Mouse (Mus musculus): Measurements from ENCODE around the gene Gnai2.
"Not testable (repeated sequence)": the region's sequence is repeated elsewhere in the genome, so short reads cannot be mapped to it uniquely, and the experiment has no call there.

Gene Gnai2

GRCm38 (mm10) chr9:107586974-107587832, 48.0 kb downstream of the Gnai2 start, which contains the start of gene Ifrd2:
Gene Ifrd2, plus strand, starts transcription at chr9:107587642.
- peak; percentile 95 for ATAC-seq (ENCODE audit: low TSS enrichment)

GRCm38 (mm10) chr9:107586504-107586903, 48.7 kb downstream of the Gnai2 start:
- ATAC-seq (ENCODE audit: low TSS enrichment) = no peak

- no peak for ATAC-seq (ENCODE audit: low TSS enrichment)
Measured at GRCm38 (mm10) chr9:107583174-107583573, 52.0 kb downstream of the Gnai2 start.

- no peak for ATAC-seq (ENCODE audit: low TSS enrichment)
Measured at GRCm38 (mm10) chr9:107582509-107583062, 52.6 kb downstream of the Gnai2 start.

GRCm38 (mm10) chr9:107581584-107581983, 53.6 kb downstream of the Gnai2 start:
- no peak for ATAC-seq (ENCODE audit: low TSS enrichment)

- ATAC-seq (ENCODE audit: low TSS enrichment) = peak; percentile 91
Measured at GRCm38 (mm10) chr9:107580501-107581317, 54.5 kb downstream of the Gnai2 start, which contains the start of gene Hyal3. Gene Hyal3, plus strand, starts transcription at chr9:107580818.

GRCm38 (mm10) chr9:107579023-107579900, 55.9 kb downstream of the Gnai2 start:
- no peak for ATAC-seq (ENCODE audit: low TSS enrichment)

- ATAC-seq (ENCODE audit: low TSS enrichment) = no peak
Measured at GRCm38 (mm10) chr9:107578587-107578986, 56.6 kb downstream of the Gnai2 start, which contains the start of gene Naa80. Gene Naa80, plus strand, starts transcription at chr9:107578887.

GRCm38 (mm10) chr9:107577871-107578270, 57.3 kb downstream of the Gnai2 start:
- ATAC-seq (ENCODE audit: low TSS enrichment) = no peak

- ATAC-seq (ENCODE audit: low TSS enrichment) = no peak
Measured at GRCm38 (mm10) chr9:107576357-107577107, 58.6 kb downstream of the Gnai2 start, which contains the start of gene Hyal1. Gene Hyal1, plus strand, starts transcription at chr9:107576927.

GRCm38 (mm10) chr9:107575579-107576356, 59.4 kb downstream of the Gnai2 start:
- ATAC-seq (ENCODE audit: low TSS enrichment) = no peak

GRCm38 (mm10) chr9:107573774-107574173, 61.4 kb downstream of the Gnai2 start:
- ATAC-seq (ENCODE audit: low TSS enrichment) = not testable (repeated sequence)

- no peak for ATAC-seq (ENCODE audit: low TSS enrichment)
Measured at GRCm38 (mm10) chr9:107572327-107572662, 62.9 kb downstream of the Gnai2 start.

GRCm38 (mm10) chr9:107571534-107572326, 63.4 kb downstream of the Gnai2 start:
- ATAC-seq (ENCODE audit: low TSS enrichment) = no peak

GRCm38 (mm10) chr9:107570845-107571244, 64.3 kb downstream of the Gnai2 start:
- ATAC-seq (ENCODE audit: low TSS enrichment) = no peak

GRCm38 (mm10) chr9:107570016-107570415, 65.2 kb downstream of the Gnai2 start:
- no peak for ATAC-seq (ENCODE audit: low TSS enrichment)

- ATAC-seq (ENCODE audit: low TSS enrichment) = 0 out of 2 replicates have a peak, but pooled peaks have one; percentile 1
Measured at GRCm38 (mm10) chr9:107569270-107569669, 65.9 kb downstream of the Gnai2 start.

GRCm38 (mm10) chr9:107568331-107569261, 66.6 kb downstream of the Gnai2 start:
- ATAC-seq (ENCODE audit: low TSS enrichment) = peak; percentile 77

Data from frontal cortex, adult (tissue).